Mouse (Mus musculus) urinary bladder, postnatal 4 days (tissue): ENCODE results near the gene Uri1.

Experiments used
- DNase-seq, 2 experiments: peaks; one replicate each; pipeline ENCODE4 v3.0.0; 2021 to 2022; ENCODE audit warnings: low spot score in 2 of 2

Uri1 gene

GRCm38 (mm10) chr7:37921681-37922430, 101.5 kb downstream of the Uri1 start:
- DNase-seq, result no peak

DNA sequence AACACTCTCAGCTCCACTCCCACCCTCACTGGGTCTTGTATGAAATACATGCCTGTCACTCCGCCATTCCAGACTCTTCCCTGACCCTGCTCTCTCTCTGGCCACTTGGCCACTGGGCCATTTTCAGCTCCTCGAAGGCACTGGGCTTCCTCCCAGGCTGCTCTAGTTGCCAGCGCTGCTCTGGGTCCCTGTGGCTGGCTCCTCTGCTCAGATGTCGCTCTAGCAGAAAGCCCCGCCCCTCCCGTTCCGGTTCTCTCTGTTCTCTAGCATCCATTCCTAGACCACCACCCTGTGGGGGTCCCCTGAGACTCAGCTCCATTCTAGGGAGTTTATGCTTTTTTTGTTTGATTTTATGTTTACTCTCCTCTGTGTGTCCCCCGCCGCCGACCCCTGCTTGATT, 104.4 kb downstream of the Uri1 start:
- DNase-seq, result no peak

DNA sequence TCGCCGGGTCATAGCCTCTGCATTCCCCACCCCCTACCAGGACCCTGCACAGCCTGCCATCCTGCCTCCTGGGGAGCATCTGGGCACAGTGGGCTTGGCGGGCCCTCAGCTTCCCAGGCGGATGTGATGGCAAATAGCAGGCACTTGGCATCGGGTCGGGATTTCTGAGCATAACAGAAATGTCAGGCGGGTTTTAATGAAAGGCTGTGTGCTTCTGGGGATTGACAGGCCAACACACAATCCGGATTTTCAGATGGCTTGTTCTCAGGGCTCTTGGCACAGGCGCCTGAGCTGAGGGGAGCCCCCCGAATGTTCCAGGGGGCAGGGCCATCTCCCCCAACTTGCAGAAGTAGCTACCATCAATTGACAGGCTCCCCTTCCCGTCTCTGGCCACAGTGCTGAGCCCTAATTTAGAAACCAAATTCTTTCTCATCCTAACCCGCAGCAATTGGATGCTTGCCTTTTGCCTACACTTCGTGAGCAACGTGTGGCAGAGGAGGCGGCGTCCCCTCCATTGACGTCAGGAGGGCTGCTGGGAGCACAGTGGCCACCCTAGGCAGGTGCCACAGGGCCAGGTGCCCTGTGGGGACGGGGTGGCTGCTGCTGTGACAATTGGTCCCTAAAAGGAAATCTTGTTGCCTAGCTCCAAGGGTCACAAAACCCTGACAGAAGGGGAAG, 106.5 kb downstream of the Uri1 start:
- no peak for DNase-seq

DNA sequence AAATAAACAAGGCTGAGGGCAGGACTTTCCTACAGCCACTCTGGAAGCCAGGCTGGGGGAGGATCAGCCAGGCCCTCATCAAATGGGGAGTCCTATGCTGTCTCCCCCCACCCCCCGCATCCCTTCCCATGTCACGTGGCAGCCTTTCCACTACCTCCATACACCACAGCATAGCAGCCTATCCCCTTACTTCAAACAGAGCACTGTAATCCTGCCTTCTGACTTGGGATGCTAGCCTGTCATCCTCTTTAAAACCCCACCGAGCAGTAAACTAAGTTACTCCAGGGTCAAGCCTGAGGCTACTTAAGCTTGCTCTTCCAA, 111.6 kb downstream of the Uri1 start:
- DNase-seq, result no peak

GRCm38 (mm10) chr7:37911114-37911801, 112.1 kb downstream of the Uri1 start:
- no peak for DNase-seq

DNA sequence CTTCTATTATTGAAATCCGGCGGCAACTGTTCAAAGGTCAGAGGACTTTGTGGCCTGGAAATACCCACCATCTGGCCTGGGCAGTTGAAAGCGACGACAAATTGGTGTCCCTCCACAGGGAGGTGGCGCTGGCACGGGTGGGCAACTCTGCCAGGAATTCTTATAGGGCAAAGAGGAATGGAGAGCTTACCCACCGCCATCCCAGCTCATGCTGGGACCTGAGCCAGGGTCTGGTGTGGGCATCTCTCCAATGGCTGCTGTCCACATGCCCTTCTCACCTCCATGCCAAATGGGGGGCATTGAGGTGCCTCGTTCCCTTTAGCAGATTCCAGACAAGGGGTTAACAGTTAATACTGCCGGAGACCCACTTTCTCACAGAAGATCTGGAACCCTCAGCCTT, 113.2 kb downstream of the Uri1 start:
- DNase-seq, result no peak
